Mouse (Mus musculus): Measurements from ENCODE around the gene Limk2.

Gene Limk2

GRCm38 (mm10) chr11:3294641-3295040 is 114.3 kb downstream of the Limk2 start:
- DNase-seq = no peak

All from retina, postnatal 1 day (tissue).